Mouse (Mus musculus): ENCODE data around the gene Calhm2. TPM values are rescaled to one million over a fixed set of nuclear protein-coding genes. Genes with fewer than 3 reads are reported as not detected.
A peak's percentile ranks its signal among the peaks of the same experiment; 100 is the strongest.

Calhm2 gene
- total RNA-seq, 1 experiment, result 3.2 TPM

DNA sequence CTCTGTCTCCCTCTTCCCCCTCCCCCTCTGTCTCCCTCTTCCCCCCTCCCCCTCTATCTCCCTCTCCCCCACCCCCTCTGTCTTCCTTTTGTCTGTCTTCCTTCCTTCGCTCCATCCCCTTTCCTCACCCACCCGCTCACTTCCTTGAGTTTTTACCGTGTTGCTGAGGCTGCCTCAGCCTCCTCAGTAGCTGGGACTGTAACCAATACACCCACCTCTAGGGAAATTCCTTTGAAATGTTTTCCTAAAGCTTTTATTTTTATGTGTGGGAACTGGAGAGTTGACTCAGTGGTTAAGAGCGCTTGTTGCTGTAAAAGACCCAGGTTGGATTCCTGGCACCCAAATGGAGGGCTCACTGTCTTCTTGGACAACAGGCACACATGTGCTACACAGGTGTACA is 23.6 kb upstream of the Calhm2 start:
- no peaks in the 10 kb centered on the region for H3K9me3 ChIP-seq (ENCODE audit: control insufficient read depth, insufficient read depth, low read depth, low read length)
- in situ Hi-C loops (cut with MboI; ENCODE audit: low sequenced_read_pairs in 2 of 2, unreplicated experiment in 2 of 2), result no loop called here
- H3K9ac ChIP-seq (ENCODE audit: insufficient read depth, low read depth, low read length, poor library complexity, severe bottlenecking), result no peak overlapping the region
- H3K4me3 ChIP-seq (ENCODE audit: insufficient read depth in 1 of 2, low read depth in 1 of 2, low read length in 2 of 2, poor library complexity in 1 of 2, severe bottlenecking in 1 of 2), result no peak overlapping the region
- no peak overlapping the region for H3K27ac ChIP-seq (ENCODE audit: insufficient read depth, low read depth, low read length, poor library complexity, severe bottlenecking)
- H3K36me3 ChIP-seq (ENCODE audit: control insufficient read depth, insufficient read depth, low read length, poor library complexity, severe bottlenecking), result no peaks in the 10 kb centered on the region
- TF ChIP-seq ZC3H11A (IDR thresholded peaks at IDR 0.05; ENCODE audit: borderline replicate concordance, low read depth, low read length), result no peak
- no peak for TF ChIP-seq CHD2 (IDR thresholded peaks at IDR 0.05; ENCODE audit: low read depth, low read length)
- no peak for TF ChIP-seq HCFC1 (IDR thresholded peaks at IDR 0.05; ENCODE audit: borderline replicate concordance, insufficient read depth, low read length)
- TF ChIP-seq MAFK (IDR thresholded peaks at IDR 0.05; ENCODE audit: insufficient read depth, low read depth, low read length), result no peak
- TF ChIP-seq ZNF384 (IDR thresholded peaks at IDR 0.05; ENCODE audit: low read depth, low read length), result no peak
- DNase-seq (ENCODE audit: low read depth, low spot score), result no peak
- peaks cover 0 to 2% of the 10 kb centered on the region in 2 experiments; a peak in 1 of 4 replicates for H3K4me1 ChIP-seq (ENCODE audit: control insufficient read depth in 2 of 2, insufficient read depth in 2 of 2, low read length in 2 of 2, poor library complexity in 1 of 2)

DNA sequence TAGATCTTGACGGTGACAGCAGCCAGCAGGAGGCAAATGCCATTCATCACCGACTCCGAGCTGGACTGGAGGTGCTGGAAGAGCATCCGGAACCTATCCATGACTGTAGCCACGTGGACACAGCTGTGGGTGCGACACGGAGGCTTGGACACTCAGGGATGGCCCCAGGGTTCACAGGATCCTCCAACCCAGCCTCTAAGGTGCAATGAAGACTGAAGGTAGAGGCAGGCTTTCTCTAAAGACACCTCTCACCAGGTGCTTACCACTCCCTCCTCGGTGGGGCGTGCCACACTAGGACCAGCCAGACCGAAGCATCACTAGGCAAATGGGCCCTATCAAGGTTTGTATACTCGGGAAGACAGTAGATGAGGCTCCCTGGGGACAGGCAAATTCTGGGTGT is 19.6 kb upstream of the Calhm2 start, which contains the start of gene Calhm3:
Calhm3 (minus strand) TSS at position 101 of the 400 bp plus-strand sequence.
- no peak within 1 kb of the TSS for H3K9ac ChIP-seq (ENCODE audit: insufficient read depth, low read depth, low read length, poor library complexity, severe bottlenecking)
- H3K9me3 ChIP-seq (ENCODE audit: control insufficient read depth, insufficient read depth, low read depth, low read length), result no peaks in the 10 kb centered on the region
- no peak within 1 kb of the TSS for H3K4me3 ChIP-seq (ENCODE audit: insufficient read depth in 1 of 2, low read depth in 1 of 2, low read length in 2 of 2, poor library complexity in 1 of 2, severe bottlenecking in 1 of 2)
- no peak within 1 kb of the TSS for H3K27ac ChIP-seq (ENCODE audit: insufficient read depth, low read depth, low read length, poor library complexity, severe bottlenecking)
- H3K4me1 ChIP-seq (ENCODE audit: control insufficient read depth in 2 of 2, insufficient read depth in 2 of 2, low read length in 2 of 2, poor library complexity in 1 of 2), result peaks cover 0 to 5% of the 10 kb centered on the region in 2 experiments; a peak in 2 of 4 replicates
- in situ Hi-C loops (cut with MboI; ENCODE audit: low sequenced_read_pairs in 2 of 2, unreplicated experiment in 2 of 2), result no loop called here
- H3K36me3 ChIP-seq (ENCODE audit: control insufficient read depth, insufficient read depth, low read length, poor library complexity, severe bottlenecking), result no peaks in the 10 kb centered on the region
- TF ChIP-seq MAFK (IDR thresholded peaks at IDR 0.05; ENCODE audit: insufficient read depth, low read depth, low read length), result no peak
- TF ChIP-seq ZC3H11A (IDR thresholded peaks at IDR 0.05; ENCODE audit: borderline replicate concordance, low read depth, low read length), result no peak
- no peak for TF ChIP-seq CHD2 (IDR thresholded peaks at IDR 0.05; ENCODE audit: low read depth, low read length)
- TF ChIP-seq ZNF384 (IDR thresholded peaks at IDR 0.05; ENCODE audit: low read depth, low read length), result no peak
- no peak for TF ChIP-seq HCFC1 (IDR thresholded peaks at IDR 0.05; ENCODE audit: borderline replicate concordance, insufficient read depth, low read length)
- no peak for DNase-seq (ENCODE audit: low read depth, low spot score)

DNA sequence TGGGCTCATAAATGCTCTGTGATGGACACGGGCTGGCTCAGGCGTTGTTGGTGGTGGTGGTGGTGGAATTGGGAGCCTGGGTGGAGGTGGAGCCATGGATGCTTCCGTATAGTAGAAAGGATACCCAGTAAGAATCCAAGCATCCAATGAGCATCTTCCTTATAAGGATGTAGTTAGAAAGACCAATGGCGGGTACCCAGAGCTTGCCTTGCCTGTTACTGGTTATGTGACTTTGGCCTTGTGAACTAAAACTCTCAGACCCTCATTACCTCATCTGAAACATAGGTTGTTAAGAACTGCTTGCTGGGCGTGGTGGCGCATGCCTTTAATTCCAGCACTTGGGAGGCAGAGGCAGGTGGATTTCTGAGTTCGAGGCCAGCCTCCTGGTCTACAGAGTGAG is 15.7 kb upstream of the Calhm2 start:
- no peak for DNase-seq (ENCODE audit: low read depth, low spot score)
- no peak overlapping the region for H3K27ac ChIP-seq (ENCODE audit: insufficient read depth, low read depth, low read length, poor library complexity, severe bottlenecking)
- no peaks in the 10 kb centered on the region for H3K36me3 ChIP-seq (ENCODE audit: control insufficient read depth, insufficient read depth, low read length, poor library complexity, severe bottlenecking)
- no peak overlapping the region for H3K9ac ChIP-seq (ENCODE audit: insufficient read depth, low read depth, low read length, poor library complexity, severe bottlenecking)
- TF ChIP-seq ZC3H11A (IDR thresholded peaks at IDR 0.05; ENCODE audit: borderline replicate concordance, low read depth, low read length), result no peak
- TF ChIP-seq ZNF384 (IDR thresholded peaks at IDR 0.05; ENCODE audit: low read depth, low read length), result no peak
- TF ChIP-seq CHD2 (IDR thresholded peaks at IDR 0.05; ENCODE audit: low read depth, low read length), result no peak
- TF ChIP-seq HCFC1 (IDR thresholded peaks at IDR 0.05; ENCODE audit: borderline replicate concordance, insufficient read depth, low read length), result no peak
- no peak for TF ChIP-seq MAFK (IDR thresholded peaks at IDR 0.05; ENCODE audit: insufficient read depth, low read depth, low read length)
- no peak overlapping the region for H3K4me3 ChIP-seq (ENCODE audit: insufficient read depth in 1 of 2, low read depth in 1 of 2, low read length in 2 of 2, poor library complexity in 1 of 2, severe bottlenecking in 1 of 2)
- in situ Hi-C loops (cut with MboI; ENCODE audit: low sequenced_read_pairs in 2 of 2, unreplicated experiment in 2 of 2), result no loop called here
- peaks cover 0 to 18% of the 10 kb centered on the region in 2 experiments; a peak in 2 of 4 replicates for H3K4me1 ChIP-seq (ENCODE audit: control insufficient read depth in 2 of 2, insufficient read depth in 2 of 2, low read length in 2 of 2, poor library complexity in 1 of 2)
- H3K9me3 ChIP-seq (ENCODE audit: control insufficient read depth, insufficient read depth, low read depth, low read length), result no peaks in the 10 kb centered on the region

DNA sequence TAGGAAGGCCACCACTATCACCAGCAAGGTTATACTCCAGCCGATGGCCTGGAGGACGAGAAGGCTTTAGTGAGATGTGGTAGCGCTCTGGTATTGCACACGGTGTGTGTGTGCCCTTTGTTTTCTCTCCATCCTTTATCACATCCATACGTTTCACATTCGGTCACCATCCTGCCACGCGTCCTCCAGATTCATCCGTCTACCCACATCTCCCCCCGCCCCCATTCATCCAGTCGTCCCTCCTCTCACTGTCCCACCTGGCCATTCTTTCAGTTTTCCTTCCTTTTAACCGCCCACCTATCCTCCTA is 13.9 kb upstream of the Calhm2 start:
- Histone ChIP-seq H3K4me3 (ENCODE audit: insufficient read depth in 1 of 2, low read depth in 1 of 2, low read length in 2 of 2, poor library complexity in 1 of 2, severe bottlenecking in 1 of 2) (peak overlapping the region in 1 of 2 experiments; percentile 32; a peak in 1 of 4 replicates), H3K4me1 (ENCODE audit: control insufficient read depth in 2 of 2, insufficient read depth in 2 of 2, low read length in 2 of 2, poor library complexity in 1 of 2) (peaks cover 0 to 20% of the 10 kb centered on the region in 2 experiments; a peak in 3 of 4 replicates), H3K27ac (ENCODE audit: insufficient read depth, low read depth, low read length, poor library complexity, severe bottlenecking) (no peak overlapping the region), H3K36me3 (ENCODE audit: control insufficient read depth, insufficient read depth, low read length, poor library complexity, severe bottlenecking) (no peaks in the 10 kb centered on the region), H3K9ac (ENCODE audit: insufficient read depth, low read depth, low read length, poor library complexity, severe bottlenecking) (peak overlapping the region; percentile 3; the same call in 1 of the 2 replicates), H3K9me3 (ENCODE audit: control insufficient read depth, insufficient read depth, low read depth, low read length) (no peaks in the 10 kb centered on the region)
- no peak for DNase-seq (ENCODE audit: low read depth, low spot score)
- in situ Hi-C loops (cut with MboI; ENCODE audit: low sequenced_read_pairs in 2 of 2, unreplicated experiment in 2 of 2), result no loop called here
- TF ChIP-seq HCFC1 (IDR thresholded peaks at IDR 0.05; ENCODE audit: borderline replicate concordance, insufficient read depth, low read length) (no peak), ZC3H11A (IDR thresholded peaks at IDR 0.05; ENCODE audit: borderline replicate concordance, low read depth, low read length) (no peak), MAFK (IDR thresholded peaks at IDR 0.05; ENCODE audit: insufficient read depth, low read depth, low read length) (no peak), ZNF384 (IDR thresholded peaks at IDR 0.05; ENCODE audit: low read depth, low read length) (no peak), CHD2 (IDR thresholded peaks at IDR 0.05; ENCODE audit: low read depth, low read length) (no peak)
